Mouse (Mus musculus) MEL (cell line): ENCODE data around the gene Sergef. TPM values are rescaled to one million over a fixed set of nuclear protein-coding genes. Genes with fewer than 3 reads are reported as not detected.
"Not testable (repeated sequence)": the region's sequence is repeated elsewhere in the genome, so short reads cannot be mapped to it uniquely, and the experiment has no call there.

Source experiments
- DNase-seq: peaks from one replicate; pipeline ENCODE4 v3.0.0; 2011; ENCODE audit warnings: low read depth, low spot score
- H3K27ac ChIP-seq: 2 replicates; pipeline ENCODE4 v1.5.1; 2012; ENCODE audit warnings: low read depth, mild to moderate bottlenecking, control low read depth, low read length, moderate library complexity; ENCODE audit not compliant: control insufficient read depth
- H3K27me3 ChIP-seq, 2 experiments: fragments of 150-350 bp in 1 of 2; sonication (generic) in 1 of 2; 2 replicates each; pipeline ENCODE4 v1.6.1; 2012; ENCODE audit warnings: low read length in 2 of 2, mild to moderate bottlenecking in 2 of 2, improper control_type of control experiment in 1 of 2, moderate library complexity in 1 of 2; ENCODE audit not compliant: insufficient read depth in 2 of 2, control insufficient read depth in 1 of 2
- H3K36me3 ChIP-seq, 2 experiments: 2 replicates each; pipeline ENCODE4 v1.6.1; 2012 to 2014; ENCODE audit warnings: low read length in 2 of 2, improper control_type of control experiment in 1 of 2, inconsistent platforms in 1 of 2, mild to moderate bottlenecking in 1 of 2; ENCODE audit not compliant: insufficient read depth in 2 of 2, control insufficient read depth in 1 of 2
- H3K4me1 ChIP-seq, 2 experiments: fragments of 150-350 bp in 1 of 2; sonication (generic) in 1 of 2; 2 replicates each; pipeline ENCODE4 v1.6.1; 2012; ENCODE audit warnings: low read length in 2 of 2, improper control_type of control experiment in 1 of 2, mild to moderate bottlenecking in 1 of 2; ENCODE audit not compliant: insufficient read depth in 2 of 2, control insufficient read depth in 1 of 2
- H3K4me3 ChIP-seq, 2 experiments: fragments of 150-350 bp in 1 of 2; sonication (generic) in 1 of 2; 2 replicates each; pipeline ENCODE4 v1.5.1; 2012; ENCODE audit warnings: low read depth in 2 of 2, low read length in 2 of 2, mild to moderate bottlenecking in 2 of 2, moderate library complexity in 2 of 2, control low read depth in 1 of 2, improper control_type of control experiment in 1 of 2; ENCODE audit not compliant: control insufficient read depth in 1 of 2, insufficient read depth in 1 of 2
- H3K79me2 ChIP-seq: 2 replicates; pipeline ENCODE4 v1.6.1; 2012; ENCODE audit warnings: mild to moderate bottlenecking, low read length, moderate library complexity; ENCODE audit not compliant: control insufficient read depth, poor library complexity, insufficient read depth
- H3K9ac ChIP-seq: 2 replicates; pipeline ENCODE4 v1.6.1; 2012; ENCODE audit warnings: low read depth, mild to moderate bottlenecking, control low read depth, low read length, moderate library complexity; ENCODE audit not compliant: control insufficient read depth, poor library complexity, severe bottlenecking
- H3K9me3 ChIP-seq: fragments of 150-350 bp; sonication (generic); replicated peaks from 2 replicates; pipeline ENCODE4 v1.6.1; 2012; ENCODE audit warnings: mild to moderate bottlenecking, low read length, improper control_type of control experiment, moderate library complexity; ENCODE audit not compliant: insufficient read depth
- CHD1 ChIP-seq: IDR thresholded peaks from 2 replicates; pipeline ENCODE4 v1.6.1; 2012; ENCODE audit warnings: low read depth, mild to moderate bottlenecking, inconsistent platforms, low read length, improper control_type of control experiment
- GABPA ChIP-seq: IDR thresholded peaks from 2 replicates; pipeline ENCODE4 v1.6.1; 2012; ENCODE audit warnings: low read depth, mild to moderate bottlenecking, inconsistent platforms, low read length, improper control_type of control experiment, moderate library complexity
- HCFC1 ChIP-seq: IDR thresholded peaks from 2 replicates; pipeline ENCODE4 v1.6.1; 2012; ENCODE audit warnings: low read depth, mild to moderate bottlenecking, inconsistent platforms, low read length, improper control_type of control experiment, moderate library complexity
- JUND ChIP-seq: IDR thresholded peaks from 2 replicates; pipeline ENCODE4 v1.6.1; 2011; ENCODE audit warnings: low read depth, mild to moderate bottlenecking, improper control_type of control experiment, low read length
- KAT2A ChIP-seq: conservative IDR thresholded peaks from 2 replicates; pipeline ENCODE4 v1.6.1; 2012; ENCODE audit warnings: low read depth, low read length, improper control_type of control experiment, inconsistent platforms
- MAFK ChIP-seq: IDR thresholded peaks from 2 replicates; pipeline ENCODE4 v1.6.1; 2011; ENCODE audit warnings: low read depth, mild to moderate bottlenecking, low read length, improper control_type of control experiment, borderline replicate concordance
- MAX ChIP-seq: IDR thresholded peaks from 2 replicates; pipeline ENCODE4 v1.6.1; 2011; ENCODE audit warnings: low read length, improper control_type of control experiment
- MAZ ChIP-seq: IDR thresholded peaks from 2 replicates; pipeline ENCODE4 v1.6.1; 2012; ENCODE audit warnings: low read depth, mild to moderate bottlenecking, inconsistent platforms, low read length, improper control_type of control experiment
- MEF2A ChIP-seq: IDR thresholded peaks from 2 replicates; pipeline ENCODE4 v1.6.1; 2014; ENCODE audit warnings: low read depth, mild to moderate bottlenecking, inconsistent platforms, low read length, improper control_type of control experiment; ENCODE audit not compliant: poor library complexity, insufficient replicate concordance, severe bottlenecking; ENCODE audit errors: extremely low read depth
- MXI1 ChIP-seq: IDR thresholded peaks from 2 replicates; pipeline ENCODE4 v1.6.1; 2011; ENCODE audit warnings: mild to moderate bottlenecking, low read depth, low read length, improper control_type of control experiment
- NRF1 ChIP-seq: IDR thresholded peaks from 2 replicates; pipeline ENCODE4 v1.6.1; 2014; ENCODE audit warnings: low read depth, mild to moderate bottlenecking, inconsistent platforms, low read length, improper control_type of control experiment, moderate library complexity; ENCODE audit not compliant: poor library complexity, insufficient read depth, severe bottlenecking
- SIN3A ChIP-seq: IDR thresholded peaks from 2 replicates; pipeline ENCODE4 v1.6.1; 2012; ENCODE audit warnings: low read length, improper control_type of control experiment, inconsistent platforms
- TCF12 ChIP-seq: IDR thresholded peaks from 2 replicates; pipeline ENCODE4 v1.6.1; 2014; ENCODE audit warnings: low read depth, mild to moderate bottlenecking, inconsistent platforms, low read length, improper control_type of control experiment, moderate library complexity
- UBTF ChIP-seq: IDR thresholded peaks from 2 replicates; pipeline ENCODE4 v1.6.1; 2012; ENCODE audit warnings: low read depth, mild to moderate bottlenecking, inconsistent platforms, low read length, improper control_type of control experiment, moderate library complexity, borderline replicate concordance; ENCODE audit not compliant: insufficient read depth
- USF1 ChIP-seq: IDR thresholded peaks from 2 replicates; pipeline ENCODE4 v1.6.1; 2014; ENCODE audit warnings: low read depth, mild to moderate bottlenecking, inconsistent platforms, low read length, improper control_type of control experiment, moderate library complexity
- ZC3H11A ChIP-seq: IDR thresholded peaks from 2 replicates; pipeline ENCODE4 v1.6.1; 2012; ENCODE audit warnings: low read depth, mild to moderate bottlenecking, inconsistent platforms, low read length, improper control_type of control experiment
- ZKSCAN1 ChIP-seq: IDR thresholded peaks from 2 replicates; pipeline ENCODE4 v1.6.1; 2012; ENCODE audit warnings: low read depth, mild to moderate bottlenecking, inconsistent platforms, low read length, improper control_type of control experiment, moderate library complexity
- ZMIZ1 ChIP-seq: IDR thresholded peaks from 2 replicates; pipeline ENCODE4 v1.6.1; 2012; ENCODE audit warnings: low read depth, mild to moderate bottlenecking, inconsistent platforms, low read length, improper control_type of control experiment, moderate library complexity
- polyA plus RNA-seq, 2 experiments: library from polyadenylated mRNA; stranded (reverse) in 1 of 2; unstranded in 1 of 2; fragments of >175 nt in 1 of 2; fragments of >200 nt in 1 of 2; gene quantifications; 2 replicates each; pipeline versions ENCODE4 v1.2.1 to v1.2.4; 2012; ENCODE audit warnings: low replicate concordance in 2 of 2, low read depth in 1 of 2; ENCODE audit not compliant: insufficient read length in 2 of 2, insufficient read depth in 1 of 2, missing spikeins in 1 of 2
- total RNA-seq: library from RNA; depleted of rRNA; stranded (reverse); fragments of 300-350 nt; gene quantifications from 2 replicates; pipeline ENCODE4 v1.2.3, GENCODE M21; 2012

The Sergef gene
- total and polyA plus RNA-seq, 3 experiments: 7.6 to 11.7 TPM; not detected in 1

- TF ChIP-seq ZC3H11A: 0 out of 2 replicates have a peak, but pooled peaks have one; percentile 1
- no peak for TF ChIP-seq ZMIZ1
- peak; percentile 81 for TF ChIP-seq TCF12
- no peak for TF ChIP-seq NRF1
- TF ChIP-seq ZKSCAN1: no peak
- TF ChIP-seq MXI1: no peak; the same call in 1 of the 2 replicates
- no peak for TF ChIP-seq CHD1
- TF ChIP-seq HCFC1: peak; percentile 61; the same call in 1 of the 2 replicates
- TF ChIP-seq MAZ: peak; percentile 95
- TF ChIP-seq MAX: no peak
- peak; percentile 99 for TF ChIP-seq JUND
- 0 out of 2 replicates have a peak, but pooled peaks have one; percentile 14 for TF ChIP-seq MAFK
- no peak for TF ChIP-seq KAT2A
- TF ChIP-seq UBTF: no peak
- 0 out of 2 replicates have a peak, but pooled peaks have one; percentile 31 for TF ChIP-seq GABPA
- TF ChIP-seq USF1: no peak
- no peak for TF ChIP-seq MEF2A
These were observed 12.7 kb upstream of the Sergef start (continued) for GRCm38 (mm10) chr7:46652279-46652678.

GRCm38 (mm10) chr7:46650231-46650630 lies 10.6 kb upstream of the Sergef start:
- H3K4me3 ChIP-seq, H3K79me2 ChIP-seq, H3K27ac ChIP-seq, H3K9ac ChIP-seq, H3K27me3 ChIP-seq, H3K9me3 ChIP-seq: not testable (repeated sequence)
- peak; percentile 56 for TF ChIP-seq MXI1
- TF ChIP-seq SIN3A: peak; percentile 75
- Histone ChIP-seq H3K4me1 (peaks cover 9 to 25% of the 10 kb centered on the region in 2 experiments), H3K36me3 (peaks cover 0 to 19% of the 10 kb centered on the region in 2 experiments; a peak in 2 of 4 replicates)
- DNase-seq: peak; percentile 79
